Mouse (Mus musculus): ENCODE data around the gene Sash1.

GRCm38 (mm10) chr10:8880950-8881675, 4.8 kb downstream of the Sash1 start:
- no peak for TF ChIP-seq CTCF (IDR thresholded peaks at IDR 0.05; ENCODE audit: extremely low read depth, insufficient read length, insufficient replicate concordance, low read depth, low read length)
- TF ChIP-seq POLR2A (IDR thresholded peaks at IDR 0.05; ENCODE audit: low read depth, low read length), result no peak

Data from small intestine, adult 2 months (tissue).